In genomic region chr2:116685756-116686155, GRCm38 (mm10) we compare ENCODE assay signal across 15 mouse cellular contexts.
"Had no signal": no experiment of that assay in that cellular context is flagged by ENCODE, and none has a peak within 500 bp of the region (broad histone marks: within the 10 kb centered on the region; RNA-seq: fewer than 3 reads in every experiment).

No protein-coding gene starts in this region.

- DNase-seq: retina, postnatal 1 day; right cerebral cortex, adult 18-20 months; right cerebral cortex, postnatal 14 days; right cerebral cortex, postnatal 25 days; right cerebral cortex, postnatal 4 days; spleen, adult 18-20 months; thymus, adult 18-20 months; thymus, adult 2 months; thymus, postnatal 14 days; thymus, postnatal 25 days; thymus, postnatal 36 days; thymus, postnatal 4 days had no signal

- H3K4me2 ChIP-seq: neural tube, embryonic 12.5 days; neural tube, embryonic 13.5 days; neural tube, embryonic 15.5 days had no signal

- H3K27ac ChIP-seq: neural tube, embryonic 12.5 days; neural tube, embryonic 13.5 days; neural tube, embryonic 15.5 days had no signal

- H3K9me3 ChIP-seq: neural tube, embryonic 12.5 days; neural tube, embryonic 13.5 days; neural tube, embryonic 15.5 days had no signal

- H3K36me3 ChIP-seq: neural tube, embryonic 12.5 days; neural tube, embryonic 13.5 days; neural tube, embryonic 15.5 days had no signal

- H3K9ac ChIP-seq: neural tube, embryonic 12.5 days; neural tube, embryonic 13.5 days; neural tube, embryonic 15.5 days had no signal

- H3K4me3 ChIP-seq: neural tube, embryonic 12.5 days; neural tube, embryonic 13.5 days; neural tube, embryonic 15.5 days had no signal

- H3K27me3 ChIP-seq: neural tube, embryonic 12.5 days; neural tube, embryonic 13.5 days; neural tube, embryonic 15.5 days had no signal

- H3K4me1 ChIP-seq: neural tube, embryonic 12.5 days; neural tube, embryonic 13.5 days; neural tube, embryonic 15.5 days had no signal
